Mouse (Mus musculus) MEL (cell line): ENCODE measurements around the gene Tnfsf12. TPM values are rescaled to one million over a fixed set of nuclear protein-coding genes. Genes with fewer than 3 reads are reported as not detected.
"Not testable (repeated sequence)": the region's sequence is repeated elsewhere in the genome, so short reads cannot be mapped to it uniquely, and the experiment has no call there.

Experiments
- DNase-seq: peaks from one replicate; pipeline ENCODE4 v3.0.0; 2011; ENCODE audit warnings: low read depth, low spot score
- H3K27ac ChIP-seq: 2 replicates; pipeline ENCODE4 v1.5.1; 2012; ENCODE audit warnings: low read depth, mild to moderate bottlenecking, control low read depth, low read length, moderate library complexity; ENCODE audit not compliant: control insufficient read depth
- H3K27me3 ChIP-seq, 2 experiments: fragments of 150-350 bp in 1 of 2; sonication (generic) in 1 of 2; 2 replicates each; pipeline ENCODE4 v1.6.1; 2012; ENCODE audit warnings: low read length in 2 of 2, mild to moderate bottlenecking in 2 of 2, improper control_type of control experiment in 1 of 2, moderate library complexity in 1 of 2; ENCODE audit not compliant: insufficient read depth in 2 of 2, control insufficient read depth in 1 of 2
- H3K36me3 ChIP-seq, 2 experiments: 2 replicates each; pipeline ENCODE4 v1.6.1; 2012 to 2014; ENCODE audit warnings: low read length in 2 of 2, improper control_type of control experiment in 1 of 2, inconsistent platforms in 1 of 2, mild to moderate bottlenecking in 1 of 2; ENCODE audit not compliant: insufficient read depth in 2 of 2, control insufficient read depth in 1 of 2
- H3K4me1 ChIP-seq, 2 experiments: fragments of 150-350 bp in 1 of 2; sonication (generic) in 1 of 2; 2 replicates each; pipeline ENCODE4 v1.6.1; 2012; ENCODE audit warnings: low read length in 2 of 2, improper control_type of control experiment in 1 of 2, mild to moderate bottlenecking in 1 of 2; ENCODE audit not compliant: insufficient read depth in 2 of 2, control insufficient read depth in 1 of 2
- H3K4me3 ChIP-seq, 2 experiments: fragments of 150-350 bp in 1 of 2; sonication (generic) in 1 of 2; 2 replicates each; pipeline ENCODE4 v1.5.1; 2012; ENCODE audit warnings: low read depth in 2 of 2, low read length in 2 of 2, mild to moderate bottlenecking in 2 of 2, moderate library complexity in 2 of 2, control low read depth in 1 of 2, improper control_type of control experiment in 1 of 2; ENCODE audit not compliant: control insufficient read depth in 1 of 2, insufficient read depth in 1 of 2
- H3K79me2 ChIP-seq: 2 replicates; pipeline ENCODE4 v1.6.1; 2012; ENCODE audit warnings: mild to moderate bottlenecking, low read length, moderate library complexity; ENCODE audit not compliant: control insufficient read depth, poor library complexity, insufficient read depth
- H3K9ac ChIP-seq: 2 replicates; pipeline ENCODE4 v1.6.1; 2012; ENCODE audit warnings: low read depth, mild to moderate bottlenecking, control low read depth, low read length, moderate library complexity; ENCODE audit not compliant: control insufficient read depth, poor library complexity, severe bottlenecking
- H3K9me3 ChIP-seq: fragments of 150-350 bp; sonication (generic); replicated peaks from 2 replicates; pipeline ENCODE4 v1.6.1; 2012; ENCODE audit warnings: mild to moderate bottlenecking, low read length, improper control_type of control experiment, moderate library complexity; ENCODE audit not compliant: insufficient read depth
- CHD2 ChIP-seq: IDR thresholded peaks from 2 replicates; pipeline ENCODE4 v1.6.1; 2011; ENCODE audit warnings: low read length, improper control_type of control experiment
- CTCF ChIP-seq, 3 experiments: IDR thresholded peaks in 2 of 3; conservative IDR thresholded peaks in 1 of 3; 2 replicates each; pipeline ENCODE4 v1.5.1; 2011 to 2012; ENCODE audit warnings: low read length in 3 of 3, low read depth in 2 of 3, mild to moderate bottlenecking in 2 of 3, improper control_type of control experiment in 1 of 3, inconsistent platforms in 1 of 3, mixed read lengths in 1 of 3, moderate library complexity in 1 of 3; ENCODE audit not compliant: control insufficient read depth in 1 of 3, insufficient read depth in 1 of 3, poor library complexity in 1 of 3, severe bottlenecking in 1 of 3
- HCFC1 ChIP-seq: IDR thresholded peaks from 2 replicates; pipeline ENCODE4 v1.6.1; 2012; ENCODE audit warnings: low read depth, mild to moderate bottlenecking, inconsistent platforms, low read length, improper control_type of control experiment, moderate library complexity
- MAX ChIP-seq: IDR thresholded peaks from 2 replicates; pipeline ENCODE4 v1.6.1; 2011; ENCODE audit warnings: low read length, improper control_type of control experiment
- MAZ ChIP-seq: IDR thresholded peaks from 2 replicates; pipeline ENCODE4 v1.6.1; 2012; ENCODE audit warnings: low read depth, mild to moderate bottlenecking, inconsistent platforms, low read length, improper control_type of control experiment
- NELFE ChIP-seq: IDR thresholded peaks from 2 replicates; pipeline ENCODE4 v1.6.1; 2011; ENCODE audit warnings: low read depth, low read length, improper control_type of control experiment
- NRF1 ChIP-seq: IDR thresholded peaks from 2 replicates; pipeline ENCODE4 v1.6.1; 2014; ENCODE audit warnings: low read depth, mild to moderate bottlenecking, inconsistent platforms, low read length, improper control_type of control experiment, moderate library complexity; ENCODE audit not compliant: poor library complexity, insufficient read depth, severe bottlenecking
- RAD21 ChIP-seq: IDR thresholded peaks from 2 replicates; pipeline ENCODE4 v1.6.1; 2011; ENCODE audit warnings: mild to moderate bottlenecking, low read depth, low read length, improper control_type of control experiment
- SIN3A ChIP-seq: IDR thresholded peaks from 2 replicates; pipeline ENCODE4 v1.6.1; 2012; ENCODE audit warnings: low read length, improper control_type of control experiment, inconsistent platforms
- SMC3 ChIP-seq: IDR thresholded peaks from 2 replicates; pipeline ENCODE4 v1.6.1; 2011; ENCODE audit warnings: low read depth, low read length, improper control_type of control experiment
- TAL1 ChIP-seq: IDR thresholded peaks from 2 replicates; pipeline ENCODE4 v1.6.1; 2012; ENCODE audit warnings: mild to moderate bottlenecking, inconsistent platforms, low read length, moderate library complexity, mixed read lengths
- TCF12 ChIP-seq: IDR thresholded peaks from 2 replicates; pipeline ENCODE4 v1.6.1; 2014; ENCODE audit warnings: low read depth, mild to moderate bottlenecking, inconsistent platforms, low read length, improper control_type of control experiment, moderate library complexity
- ZC3H11A ChIP-seq: IDR thresholded peaks from 2 replicates; pipeline ENCODE4 v1.6.1; 2012; ENCODE audit warnings: low read depth, mild to moderate bottlenecking, inconsistent platforms, low read length, improper control_type of control experiment
- ZNF384 ChIP-seq: IDR thresholded peaks from 2 replicates; pipeline ENCODE4 v1.6.1; 2012; ENCODE audit warnings: low read depth, mild to moderate bottlenecking, inconsistent platforms, low read length, improper control_type of control experiment
- polyA plus RNA-seq, 2 experiments: library from polyadenylated mRNA; stranded (reverse) in 1 of 2; unstranded in 1 of 2; fragments of >175 nt in 1 of 2; fragments of >200 nt in 1 of 2; gene quantifications; 2 replicates each; pipeline versions ENCODE4 v1.2.1 to v1.2.4; 2012; ENCODE audit warnings: low replicate concordance in 2 of 2, low read depth in 1 of 2; ENCODE audit not compliant: insufficient read length in 2 of 2, insufficient read depth in 1 of 2, missing spikeins in 1 of 2
- total RNA-seq: library from RNA; depleted of rRNA; stranded (reverse); fragments of 300-350 nt; gene quantifications from 2 replicates; pipeline ENCODE4 v1.2.3, GENCODE M21; 2012; rRNA removed

Gene Tnfsf12
- not detected in 2 replicates for total RNA-seq
- under 1 TPM in 1 of 2 experiments, not detected in 1; 0.10 TPM for polyA plus RNA-seq

- DNase-seq, result no peak
- TF ChIP-seq NRF1 (no peak), MAX (no peak)
- Histone ChIP-seq H3K27ac (no peak within 1 kb of the TSS), H3K27me3 (no peaks in the 10 kb centered on the region), H3K4me1 (peaks cover 0 to 14% of the 10 kb centered on the region in 2 experiments; a peak in 3 of 4 replicates), H3K79me2 (no peaks in the 10 kb centered on the region), H3K36me3 (peaks cover 0 to 5% of the 10 kb centered on the region in 2 experiments; a peak in 1 of 4 replicates), H3K9me3 (no peaks in the 10 kb centered on the region), H3K9ac (no peak within 1 kb of the TSS), H3K4me3 (no peak within 1 kb of the TSS)
Measured at GRCm38 (mm10) chr11:69695361-69696181, at the start of gene Tnfsf12, which contains the start of gene Tnfsfm13. Tnfsf12 (minus strand) TSS chr11:69695849. Tnfsfm13 (minus strand) TSS chr11:69696098.

- TF ChIP-seq RAD21 (peak; percentile 40), CTCF (IDR thresholded peaks at IDR 0.05 in 2 of 3, conservative IDR thresholded peaks at IDR 0.05 in 1 of 3; ENCODE audit: control insufficient read depth in 1 of 3, insufficient read depth in 1 of 3, low read depth in 2 of 3, low read length in 3 of 3, poor library complexity in 1 of 3, severe bottlenecking in 1 of 3) (peak; percentile 37 to 56 (median 44); a peak in 5 of 6 replicates), SMC3 (peak; percentile 63), SIN3A (peak; percentile 3; the same call in 1 of the 2 replicates)
- not testable (repeated sequence) for H3K9me3 ChIP-seq, H3K9ac ChIP-seq, H3K4me3 ChIP-seq, H3K27ac ChIP-seq, H3K79me2 ChIP-seq, H3K36me3 ChIP-seq, H3K4me1 ChIP-seq, H3K27me3 ChIP-seq
- peak; percentile 65 for DNase-seq
Measured at GRCm38 (mm10) chr11:69731408-69731807, 35.8 kb upstream of the Tnfsf12 start.

- Histone ChIP-seq H3K79me2 (no peaks in the 10 kb centered on the region), H3K27ac (no peak overlapping the region), H3K4me3 (no peak overlapping the region), H3K27me3 (no peaks in the 10 kb centered on the region), H3K9me3 (no peaks in the 10 kb centered on the region), H3K36me3 (peaks cover 0 to 2% of the 10 kb centered on the region in 2 experiments; a peak in 2 of 4 replicates), H3K9ac (no peak overlapping the region), H3K4me1 (0 out of 4 replicates have a peak, but pooled peaks cover 2% of the 10 kb centered on the region in 2 experiments)
- DNase-seq, result peak; percentile 97
- peak; percentile 97 for TF ChIP-seq RAD21
- TF ChIP-seq CHD2, result no peak
- TF ChIP-seq CTCF (IDR thresholded peaks at IDR 0.05 in 2 of 3, conservative IDR thresholded peaks at IDR 0.05 in 1 of 3; ENCODE audit: control insufficient read depth in 1 of 3, insufficient read depth in 1 of 3, low read depth in 2 of 3, low read length in 3 of 3, poor library complexity in 1 of 3, severe bottlenecking in 1 of 3), result peak; percentile 82 to 97 (median 91)
- peak; percentile 65; the same call in 1 of the 2 replicates for TF ChIP-seq MAZ
- 0 out of 2 replicates have a peak, but pooled peaks have one; percentile 47 for TF ChIP-seq HCFC1
- no peak for TF ChIP-seq TAL1
- TF ChIP-seq TCF12, result 0 out of 2 replicates have a peak, but pooled peaks have one; percentile 4
- 0 out of 2 replicates have a peak, but pooled peaks have one; percentile 24 for TF ChIP-seq ZNF384
- TF ChIP-seq SMC3, result peak; percentile 95
- TF ChIP-seq NELFE, result no peak
- TF ChIP-seq ZC3H11A, result peak; percentile 95
Measured at GRCm38 (mm10) chr11:69729063-69729462, 33.4 kb upstream of the Tnfsf12 start.
